In genomic region chr7:105498854-105499492, GRCm38 (mm10) we compare ENCODE assay signal across 26 mouse cellular contexts. TPM values are rescaled to one million over a fixed set of nuclear protein-coding genes. Genes with fewer than 3 reads are reported as not detected.
DNase-seq lines count a peak whose midpoint lies in the region; ATAC-seq and TF ChIP-seq lines count a peak whose summit lies in the region.
"Had no signal": no experiment of that assay in that cellular context is flagged by ENCODE, and none has a peak within 500 bp of the region (broad histone marks: within the 10 kb centered on the region; RNA-seq: fewer than 3 reads in every experiment).

No protein-coding gene starts in this region.

- H3K27ac ChIP-seq in embryonic fibroblast, embryonic 13.5 days (ENCODE audit: insufficient read depth, low read length), result peak overlapping the region; percentile 37; the same call in 1 of the 2 replicates
- H3K27ac ChIP-seq in stomach, postnatal 0 days (replicated peaks), result 0 out of 2 replicates have a peak overlapping the region, but pooled peaks have one; percentile 4
- no peak overlapping the region for H3K27ac ChIP-seq in forebrain, embryonic 15.5 days (replicated peaks)
- H3K27ac ChIP-seq: embryonic facial prominence, embryonic 13.5 days; gastrocnemius, adult 2 months; heart, embryonic 15.5 days; hindbrain, embryonic 15.5 days; limb, embryonic 10.5 days; liver, embryonic 15.5 days; neural tube, embryonic 15.5 days had no signal

- H3K4me1 ChIP-seq in embryonic fibroblast, embryonic 13.5 days (ENCODE audit: control insufficient read depth, insufficient read depth, low read length), result peaks cover 15% of the 10 kb centered on the region
- no peaks in the 10 kb centered on the region for H3K4me1 ChIP-seq in stomach, postnatal 0 days (replicated peaks; ENCODE audit: control insufficient read depth, insufficient read depth)
- no peaks in the 10 kb centered on the region for H3K4me1 ChIP-seq in lung, adult 2 months (ENCODE audit: control insufficient read depth, insufficient read depth, low read length)
- no peaks in the 10 kb centered on the region for H3K4me1 ChIP-seq in forebrain, embryonic 15.5 days
- H3K4me1 ChIP-seq: embryonic facial prominence, embryonic 13.5 days; heart, embryonic 15.5 days; hindbrain, embryonic 15.5 days; limb, embryonic 10.5 days; liver, embryonic 15.5 days; neural tube, embryonic 15.5 days had no signal

- no peaks in the 10 kb centered on the region for H3K36me3 ChIP-seq in stomach, postnatal 0 days (ENCODE audit: control insufficient read depth, insufficient read depth, low read length)
- no peaks in the 10 kb centered on the region for H3K36me3 ChIP-seq in forebrain, embryonic 15.5 days
- H3K36me3 ChIP-seq: embryonic facial prominence, embryonic 13.5 days; heart, embryonic 15.5 days; hindbrain, embryonic 15.5 days; limb, embryonic 10.5 days; liver, embryonic 15.5 days; neural tube, embryonic 15.5 days had no signal

- peak; percentile 16 to 30 for DNase-seq in adrenal gland, postnatal 36 days
- DNase-seq in adrenal gland, adult 18-20 months (ENCODE audit: low spot score in 2 of 2), result no peak
- DNase-seq in NIH3T3 (ENCODE audit: low read depth), result peak; percentile 65
- no peak for DNase-seq in stomach, postnatal 0 days (ENCODE audit: low spot score)
- DNase-seq in lung, adult 2 months, result no peak
- no peak for DNase-seq in frontal cortex, postnatal 25 days (ENCODE audit: low spot score in 2 of 2)
- DNase-seq: B cell, adult 2 months; forebrain, postnatal 0 days; gastrocnemius, adult 2 months; heart, postnatal 36 days; kidney, adult 8-10 months; kidney, postnatal 14 days; liver; lung, postnatal 4 days; thymus, adult 2 months; thymus, postnatal 4 days had no signal

- WGBS in stomach, postnatal 0 days, result 44% methylated on average over 10 of the region's 10 CpGs
- whole genome bisulfite sequencing in lung, adult 2 months, result 34% methylated on average over 10 of the region's 10 CpGs
- 68% methylated on average over 10 of the region's 10 CpGs for WGBS in forebrain, embryonic 15.5 days

- no peaks in the 10 kb centered on the region for H3K27me3 ChIP-seq in stomach, postnatal 0 days (ENCODE audit: control insufficient read depth, insufficient read depth, low read length)
- H3K27me3 ChIP-seq in forebrain, embryonic 15.5 days, result no peaks in the 10 kb centered on the region
- H3K27me3 ChIP-seq: embryonic facial prominence, embryonic 13.5 days; heart, embryonic 15.5 days; hindbrain, embryonic 15.5 days; liver, embryonic 15.5 days; neural tube, embryonic 15.5 days had no signal

- no peak overlapping the region for H3K9ac ChIP-seq in stomach, postnatal 0 days (ENCODE audit: low read length)
- no peak overlapping the region for H3K9ac ChIP-seq in forebrain, embryonic 15.5 days (replicated peaks)
- H3K9ac ChIP-seq: embryonic facial prominence, embryonic 13.5 days; forebrain, postnatal 0 days; heart, embryonic 15.5 days; hindbrain, embryonic 15.5 days; liver, embryonic 15.5 days; neural tube, embryonic 15.5 days had no signal

- no peak overlapping the region for H3K4me2 ChIP-seq in stomach, postnatal 0 days (replicated peaks; ENCODE audit: low read depth)
- H3K4me2 ChIP-seq in forebrain, embryonic 15.5 days (replicated peaks), result no peak overlapping the region
- H3K4me2 ChIP-seq: embryonic facial prominence, embryonic 13.5 days; heart, embryonic 15.5 days; hindbrain, embryonic 15.5 days; liver, embryonic 15.5 days; neural tube, embryonic 15.5 days had no signal

- no peak for TF ChIP-seq POLR2A in embryonic fibroblast, embryonic 13.5 days (IDR thresholded peaks at IDR 0.05; ENCODE audit: low read depth, low read length)
- TF ChIP-seq POLR2A in lung, adult 2 months (IDR thresholded peaks at IDR 0.05; ENCODE audit: borderline replicate concordance, extremely low read depth, low read depth, low read length), result no peak

- no peak for TF ChIP-seq EP300 in stomach, postnatal 0 days (optimal IDR thresholded peaks at IDR 0.05)

- 0 out of 2 replicates have a peak, but pooled peaks have one; percentile 47 for ATAC-seq in stomach, postnatal 0 days (ENCODE audit: low FRiP score, low TSS enrichment)
- ATAC-seq in forebrain, embryonic 15.5 days (replicated peaks), result no peak
- ATAC-seq: forebrain, postnatal 0 days; midbrain, embryonic 16.5 days had no signal

- no peak for TF ChIP-seq CTCF in embryonic fibroblast, embryonic 13.5 days (IDR thresholded peaks at IDR 0.05; ENCODE audit: borderline replicate concordance, insufficient read depth, low read length)
- TF ChIP-seq CTCF in stomach, postnatal 0 days (IDR thresholded peaks at IDR 0.05; ENCODE audit: low read depth), result no peak
- no peak for TF ChIP-seq CTCF in lung, adult 2 months (IDR thresholded peaks at IDR 0.05; ENCODE audit: insufficient read depth, low read length)

- H3K9me3 ChIP-seq in stomach, postnatal 0 days (ENCODE audit: control insufficient read depth, low read length), result no peaks in the 10 kb centered on the region
- no peaks in the 10 kb centered on the region for H3K9me3 ChIP-seq in forebrain, embryonic 15.5 days
- H3K9me3 ChIP-seq: embryonic facial prominence, embryonic 13.5 days; heart, embryonic 15.5 days; hindbrain, embryonic 15.5 days; limb, embryonic 10.5 days; liver, embryonic 15.5 days; neural tube, embryonic 15.5 days had no signal

- no peak overlapping the region for H3K4me3 ChIP-seq in embryonic fibroblast, embryonic 13.5 days (ENCODE audit: insufficient read depth, low read length)
- H3K4me3 ChIP-seq in stomach, postnatal 0 days (ENCODE audit: low read depth, low read length), result no peak overlapping the region
- H3K4me3 ChIP-seq in lung, adult 2 months (replicated peaks; ENCODE audit: extremely low read depth, low read depth, low read length), result no peak overlapping the region
- no peak overlapping the region for H3K4me3 ChIP-seq in forebrain, embryonic 15.5 days
- H3K4me3 ChIP-seq: embryonic facial prominence, embryonic 13.5 days; gastrocnemius, adult 2 months; heart, embryonic 15.5 days; hindbrain, embryonic 15.5 days; limb, embryonic 10.5 days; liver, embryonic 15.5 days; neural tube, embryonic 15.5 days had no signal

RNA-seq across cellular contexts. Expression of gene Cavin3, which starts 16.9 kb away (rescaled TPM):
- 10 to 100 TPM; 60.2 to 76.0 TPM for total RNA-seq in adrenal gland, postnatal 36 days (2021)
- total RNA-seq in adrenal gland, adult 18-20 months (2021), result 10 to 100 TPM; 53.5 to 63.7 TPM
- polyA plus RNA-seq in embryonic fibroblast, embryonic 13.5 days (2011; ENCODE audit: insufficient read length, low read depth, missing spikeins), result 89.7 and 95.1 TPM in 2 replicates
- 163 and 184 TPM in 2 replicates for polyA plus RNA-seq in stomach, postnatal 0 days (2015; fragmentation: Nextera tagmentation; extraction: Ambion mirVana)
- 52.5 and 76.9 TPM in 2 replicates for polyA plus RNA-seq in lung, adult 2 months (2012; rRNA removed)
- polyA plus RNA-seq in forebrain, embryonic 15.5 days (2015; fragmentation: Nextera tagmentation; extraction: Ambion mirVana), result 24.2 and 25.5 TPM in 2 replicates
- total RNA-seq: MEL had no signal

RNA-seq across cellular contexts. Expression of gene Smpd1, which starts 55.2 kb away (rescaled TPM):
- 10 to 100 TPM; 47.3 to 53.0 TPM for total RNA-seq in adrenal gland, postnatal 36 days (2021)
- 10 to 100 TPM; 50.3 to 54.5 TPM for total RNA-seq in adrenal gland, adult 18-20 months (2021)
- 52.8 and 53.5 TPM in 2 replicates for polyA plus RNA-seq in embryonic fibroblast, embryonic 13.5 days (2011; ENCODE audit: insufficient read length, low read depth, missing spikeins)
- 79.7 and 91.0 TPM in 2 replicates for polyA plus RNA-seq in stomach, postnatal 0 days (2015; fragmentation: Nextera tagmentation; extraction: Ambion mirVana)
- 80.7 and 90.0 TPM in 2 replicates for polyA plus RNA-seq in lung, adult 2 months (2012; rRNA removed)
- 65.5 and 69.8 TPM in 2 replicates for polyA plus RNA-seq in forebrain, embryonic 15.5 days (2015; fragmentation: Nextera tagmentation; extraction: Ambion mirVana)

Comparison
In these comparisons a context has a peak if more than half of its experiments do, and no peak if none do; other contexts are left out.
1. DNase-seq: peak in adrenal gland, postnatal 36 days (2 of 2) and NIH3T3 (single experiment); none in adrenal gland, adult 18-20 months (0 of 2), stomach, postnatal 0 days (single experiment), lung, adult 2 months (single experiment) and frontal cortex, postnatal 25 days (0 of 2).